Mouse (Mus musculus) neural tube, embryonic 11.5 days (tissue): ENCODE measurements around the gene Cenpn. TPM values are rescaled to one million over a fixed set of nuclear protein-coding genes. Genes with fewer than 3 reads are reported as not detected.

Source experiments
- ATAC-seq: fragments of 200-750 bp; cut with Nextera tagmentation; 2 replicates; pipeline ENCODE4 v1.8.0; 2017; ENCODE audit warnings: moderate number of reproducible peaks, mild to moderate bottlenecking, moderate TSS enrichment, moderate library complexity; ENCODE audit not compliant: insufficient read depth, low FRiP score, low TSS enrichment
- DNase-seq: peaks from one replicate; pipeline ENCODE4 v3.0.0-alpha.2; 2015; ENCODE audit warnings: low spot score
- H3K27ac ChIP-seq: fragments of 300-500 bp; sonication (generic); 2 replicates; pipeline ENCODE4 v1.5.1; 2014; ENCODE audit warnings: low read depth, mild to moderate bottlenecking, low read length
- H3K27me3 ChIP-seq: fragments of 300-500 bp; sonication (generic); 2 replicates; pipeline ENCODE4 v1.6.1; 2014; ENCODE audit warnings: mild to moderate bottlenecking, low read length, mixed read lengths; ENCODE audit not compliant: control insufficient read depth, insufficient read depth
- H3K36me3 ChIP-seq: fragments of 300-500 bp; sonication (generic); 2 replicates; pipeline ENCODE4 v1.6.1; 2014; ENCODE audit warnings: mild to moderate bottlenecking, low read length, moderate library complexity, mixed read lengths; ENCODE audit not compliant: control insufficient read depth, insufficient read depth
- H3K4me1 ChIP-seq: fragments of 300-500 bp; sonication (generic); 2 replicates; pipeline ENCODE4 v1.6.1; 2014; ENCODE audit warnings: low read length, mixed read lengths; ENCODE audit not compliant: control insufficient read depth, insufficient read depth
- H3K4me2 ChIP-seq: fragments of 300-500 bp; sonication (generic); 2 replicates; pipeline ENCODE4 v1.6.1; 2014; ENCODE audit warnings: low read depth, mild to moderate bottlenecking, moderate library complexity
- H3K4me3 ChIP-seq: fragments of 300-500 bp; sonication (generic); 2 replicates; pipeline ENCODE4 v1.5.1; 2014; ENCODE audit warnings: low read depth, low read length
- H3K9ac ChIP-seq: fragments of 300-500 bp; sonication (generic); 2 replicates; pipeline ENCODE4 v1.6.1; 2014; ENCODE audit warnings: mild to moderate bottlenecking, low read length
- H3K9me3 ChIP-seq: fragments of 300-500 bp; sonication (generic); 2 replicates; pipeline ENCODE4 v1.6.1; 2016; ENCODE audit warnings: low read length; ENCODE audit not compliant: control insufficient read depth
- WGBS: fragments of 180-500 bp; shearing (Covaris S2); extraction: QIAGEN DNeasy Blood & Tissue Kit; methylation state at CpG from one replicate; pipeline ENCODE4 v1.1.7; 2014; 5-methylcytosine and 5-hydroxymethylcytosine counted together
- polyA plus RNA-seq: library from polyadenylated mRNA; unstranded; fragments of >200 nt; fragmentation: Nextera tagmentation; extraction: Ambion mirVana; gene quantifications from 2 replicates; pipeline ENCODE4 v1.2.1, GENCODE M21; 2014

Gene Cenpn
- polyA plus RNA-seq: 42.6 and 47.6 TPM in 2 replicates

- Histone ChIP-seq H3K4me2 (peak within 1 kb of the TSS; percentile 76), H3K4me3 (peak within 1 kb of the TSS; percentile 72), H3K27me3 (no peaks in the 10 kb centered on the region), H3K27ac (0 out of 2 replicates have a peak within 1 kb of the TSS, but pooled peaks have one; percentile 61), H3K4me1 (peaks cover 3% of the 10 kb centered on the region; the same call in 1 of the 2 replicates), H3K36me3 (no peaks in the 10 kb centered on the region), H3K9ac (peak within 1 kb of the TSS; percentile 46), H3K9me3 (no peaks in the 10 kb centered on the region)
- ATAC-seq (peak; percentile 97), DNase-seq (peak; percentile 96)
- under 1% methylated on average over 57 of the region's 57 CpGs for WGBS
These were observed at the start of gene Cenpn, which contains the start of gene Cmc2 for GRCm38 (mm10) chr8:116921337-116922059. TSS of gene Cenpn (plus strand) at chr8:116921730. TSS of gene Cmc2 (minus strand) at chr8:116921455.

GRCm38 (mm10) chr8:116872761-116873342 is 48.7 kb upstream of the Cenpn start:
- no peaks in the 10 kb centered on the region for H3K36me3 ChIP-seq
- no peak overlapping the region for H3K4me3 ChIP-seq
- H3K27me3 ChIP-seq: no peaks in the 10 kb centered on the region
- ATAC-seq (no peak), DNase-seq (no peak)
- 82% methylated on average over 2 of the region's 2 CpGs for WGBS
- no peak overlapping the region for H3K4me2 ChIP-seq
- no peaks in the 10 kb centered on the region for H3K4me1 ChIP-seq
- no peak overlapping the region for H3K27ac ChIP-seq
- H3K9ac ChIP-seq: no peak overlapping the region
- no peaks in the 10 kb centered on the region for H3K9me3 ChIP-seq

DNA sequence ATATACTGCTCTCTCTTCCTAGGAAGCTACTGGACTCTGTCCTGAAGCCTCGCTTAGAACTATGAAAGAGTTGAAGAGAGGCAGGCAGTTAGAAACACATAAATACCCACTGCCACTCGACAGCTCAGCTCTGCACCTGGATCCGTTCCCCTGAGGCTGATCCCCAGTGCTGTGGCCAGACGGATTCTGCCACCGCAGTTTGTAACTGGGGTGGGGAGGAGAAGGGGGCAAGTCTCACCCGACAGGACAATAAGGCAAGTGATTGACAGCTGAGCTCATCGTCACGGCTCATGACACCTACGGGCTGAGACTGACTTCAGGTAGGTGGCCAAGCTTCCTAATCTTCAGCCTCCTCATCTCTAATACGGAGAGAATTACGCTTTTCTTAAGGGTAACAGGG is 47.9 kb upstream of the Cenpn start:
- WGBS: 74% methylated on average over 11 of the region's 11 CpGs
- DNase-seq (no peak), ATAC-seq (no peak)
- no peak overlapping the region for H3K27ac ChIP-seq
- no peaks in the 10 kb centered on the region for H3K9me3 ChIP-seq
- no peaks in the 10 kb centered on the region for H3K27me3 ChIP-seq
- no peak overlapping the region for H3K9ac ChIP-seq
- no peak overlapping the region for H3K4me2 ChIP-seq
- no peaks in the 10 kb centered on the region for H3K36me3 ChIP-seq
- H3K4me3 ChIP-seq: no peak overlapping the region
- H3K4me1 ChIP-seq: no peaks in the 10 kb centered on the region

- H3K27ac ChIP-seq: no peak overlapping the region
- no peak overlapping the region for H3K4me3 ChIP-seq
- H3K9me3 ChIP-seq: no peaks in the 10 kb centered on the region
- H3K27me3 ChIP-seq: no peaks in the 10 kb centered on the region
- H3K4me2 ChIP-seq: no peak overlapping the region
- no peak overlapping the region for H3K9ac ChIP-seq
- no peaks in the 10 kb centered on the region for H3K4me1 ChIP-seq
- H3K36me3 ChIP-seq: no peaks in the 10 kb centered on the region
- 76% methylated on average over 8 of the region's 8 CpGs for WGBS
- no peak for ATAC-seq
- no peak for DNase-seq
These were observed 47.5 kb upstream of the Cenpn start for GRCm38 (mm10) chr8:116873986-116874385.

DNA sequence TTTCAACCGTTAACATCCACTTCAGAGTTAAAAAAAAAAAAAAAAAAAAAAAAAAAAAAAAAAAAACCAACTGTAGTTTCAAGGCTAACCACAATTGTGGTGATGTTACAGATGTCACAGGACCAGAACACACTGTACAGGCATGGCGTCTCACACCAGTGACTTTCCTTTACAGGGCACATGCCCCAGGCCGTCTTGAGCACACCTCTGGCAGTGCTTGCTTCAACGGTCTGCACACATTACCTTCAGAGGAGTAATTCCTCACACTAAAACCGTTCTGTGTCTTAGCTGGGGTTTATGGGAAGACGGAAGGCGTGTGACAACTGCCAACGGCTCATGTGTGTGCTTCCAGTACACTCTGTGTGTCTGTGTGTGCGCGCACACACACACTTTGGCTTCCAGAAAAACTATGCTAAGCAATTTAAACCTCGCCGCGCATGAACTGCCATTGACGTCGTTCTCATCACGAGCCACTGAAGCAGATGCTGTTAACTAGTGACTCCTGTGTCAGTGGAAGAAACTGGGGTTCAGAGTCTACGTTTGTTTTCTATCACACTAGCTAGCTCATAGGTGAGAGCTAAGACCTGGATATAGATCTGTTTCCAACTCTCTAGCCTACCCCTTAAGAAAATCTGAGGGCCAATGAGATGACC is 45.6 kb upstream of the Cenpn start:
- DNase-seq: no peak
- Histone ChIP-seq H3K4me1 (no peaks in the 10 kb centered on the region), H3K9me3 (no peaks in the 10 kb centered on the region), H3K4me2 (no peak overlapping the region), H3K36me3 (no peaks in the 10 kb centered on the region), H3K4me3 (no peak overlapping the region), H3K27ac (no peak overlapping the region), H3K27me3 (no peaks in the 10 kb centered on the region), H3K9ac (no peak overlapping the region)
- 91% methylated on average over 17 of the region's 17 CpGs for WGBS
- no peak for ATAC-seq

DNA sequence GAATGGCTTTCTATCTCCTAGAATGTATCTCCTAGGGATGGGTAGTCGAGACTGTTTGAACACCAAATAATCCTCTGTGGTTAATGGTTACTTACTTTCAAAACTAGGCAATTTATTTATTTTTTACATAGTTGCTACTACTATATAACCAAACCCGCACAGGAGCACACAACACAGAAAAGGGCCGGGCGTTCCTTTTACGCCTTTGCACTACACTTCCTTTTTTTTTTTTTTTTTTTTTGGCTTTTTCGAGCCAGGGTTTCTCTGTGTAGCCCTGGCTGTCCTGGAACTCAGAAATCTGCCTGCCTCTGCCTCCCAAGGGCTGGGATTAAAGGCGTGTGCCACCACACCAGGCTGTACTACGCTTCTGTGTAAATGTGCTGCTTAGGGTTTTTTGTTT is 40.1 kb upstream of the Cenpn start:
- H3K9ac ChIP-seq: no peak overlapping the region
- WGBS: 94% methylated on average over 8 of the region's 8 CpGs
- no peak overlapping the region for H3K4me2 ChIP-seq
- H3K9me3 ChIP-seq: no peaks in the 10 kb centered on the region
- H3K4me1 ChIP-seq: no peaks in the 10 kb centered on the region
- DNase-seq: no peak
- no peak overlapping the region for H3K4me3 ChIP-seq
- no peak overlapping the region for H3K27ac ChIP-seq
- no peaks in the 10 kb centered on the region for H3K27me3 ChIP-seq
- no peak for ATAC-seq
- 0 out of 2 replicates have a peak, but pooled peaks cover under 1% of the 10 kb centered on the region for H3K36me3 ChIP-seq

GRCm38 (mm10) chr8:116887813-116888212 is 33.7 kb upstream of the Cenpn start:
- H3K27me3 ChIP-seq: no peaks in the 10 kb centered on the region
- DNase-seq: no peak
- H3K9ac ChIP-seq: no peak overlapping the region
- H3K4me2 ChIP-seq: no peak overlapping the region
- H3K9me3 ChIP-seq: no peaks in the 10 kb centered on the region
- WGBS: 88% methylated on average over 4 of the region's 4 CpGs
- no peak overlapping the region for H3K4me3 ChIP-seq
- no peaks in the 10 kb centered on the region for H3K4me1 ChIP-seq
- peaks cover 7% of the 10 kb centered on the region for H3K36me3 ChIP-seq
- no peak for ATAC-seq
- H3K27ac ChIP-seq: no peak overlapping the region

- Histone ChIP-seq H3K4me3 (no peak overlapping the region), H3K4me1 (no peaks in the 10 kb centered on the region), H3K9me3 (no peaks in the 10 kb centered on the region), H3K9ac (no peak overlapping the region), H3K27ac (no peak overlapping the region), H3K36me3 (peaks cover 6% of the 10 kb centered on the region), H3K27me3 (no peaks in the 10 kb centered on the region), H3K4me2 (no peak overlapping the region)
- ATAC-seq (no peak), DNase-seq (no peak)
- WGBS: 87% methylated on average over 5 of the region's 5 CpGs
These were observed 30.1 kb upstream of the Cenpn start for GRCm38 (mm10) chr8:116891446-116891845.
